Mouse (Mus musculus) splenic B cell, adult 2 months (primary cell): ENCODE data around the gene Hoxa1.

Experiments
- DNase-seq: peaks from one replicate; pipeline ENCODE4 v3.0.0-alpha.2; 2011; ENCODE audit warnings: low read depth, low spot score
- H3K27me3 ChIP-seq: 2 replicates; pipeline ENCODE4 v1.6.1; 2012; ENCODE audit warnings: mild to moderate bottlenecking, low read length, moderate library complexity, mixed read lengths; ENCODE audit not compliant: control insufficient read depth, poor library complexity, insufficient read depth, severe bottlenecking
- H3K36me3 ChIP-seq: 2 replicates; pipeline ENCODE4 v1.6.1; 2012; ENCODE audit warnings: mild to moderate bottlenecking, low read length, moderate library complexity, mixed read lengths; ENCODE audit not compliant: control insufficient read depth, poor library complexity, insufficient read depth, severe bottlenecking

Hoxa1 gene

GRCm38 (mm10) chr6:52180213-52180710 lies 22.1 kb upstream of the Hoxa1 start:
- H3K27me3 ChIP-seq: peaks cover 2% of the 10 kb centered on the region; the same call in 1 of the 2 replicates
- H3K36me3 ChIP-seq: no peaks in the 10 kb centered on the region
- no peak for DNase-seq

DNA sequence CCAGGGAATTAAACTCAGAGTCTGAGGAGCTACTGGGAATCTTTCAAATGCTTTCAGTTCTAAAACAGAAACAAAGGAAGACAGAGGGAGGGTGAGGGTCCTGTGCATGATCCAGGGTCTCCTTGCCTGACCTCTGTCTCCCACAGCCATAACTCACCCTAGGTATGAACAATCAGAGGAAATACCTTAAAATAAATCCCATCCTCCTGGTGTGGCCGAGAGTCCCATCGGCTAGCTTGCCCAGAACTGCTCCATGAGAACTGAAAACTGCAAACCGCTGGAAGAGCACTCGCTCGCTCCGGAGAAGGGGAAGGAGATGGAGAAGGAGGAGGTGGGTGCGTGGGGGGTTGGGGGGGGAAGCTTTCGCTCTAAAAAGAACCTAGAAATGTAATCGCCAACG lies 21.6 kb upstream of the Hoxa1 start:
- peaks cover 2% of the 10 kb centered on the region; the same call in 1 of the 2 replicates for H3K27me3 ChIP-seq
- H3K36me3 ChIP-seq: no peaks in the 10 kb centered on the region
- no peak for DNase-seq

GRCm38 (mm10) chr6:52178918-52179665 lies 21.0 kb upstream of the Hoxa1 start:
- Histone ChIP-seq H3K36me3 (no peaks in the 10 kb centered on the region), H3K27me3 (peaks cover 2% of the 10 kb centered on the region; the same call in 1 of the 2 replicates)
- DNase-seq: no peak

DNA sequence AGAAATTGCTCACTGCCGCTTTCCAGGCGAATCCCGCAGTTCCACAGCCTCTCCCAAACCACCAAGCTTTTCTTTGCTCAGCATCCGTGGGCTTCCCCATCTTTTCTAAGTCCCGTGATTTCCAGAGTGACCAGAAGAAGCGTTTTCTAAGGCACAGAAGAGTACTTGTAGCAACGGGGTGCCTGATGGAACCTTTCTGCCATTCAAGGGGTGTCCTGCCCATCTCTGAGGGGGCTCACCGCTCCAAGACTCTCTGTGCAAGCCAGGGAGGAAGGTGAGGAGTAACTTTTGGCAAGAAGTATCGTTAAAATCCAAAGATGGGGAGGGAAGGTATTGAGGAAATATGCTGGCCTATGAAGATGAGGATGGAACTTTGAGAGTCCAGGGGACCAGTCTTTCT lies 19.7 kb upstream of the Hoxa1 start:
- no peak for DNase-seq
- peaks cover 2% of the 10 kb centered on the region; the same call in 1 of the 2 replicates for H3K27me3 ChIP-seq
- H3K36me3 ChIP-seq: no peaks in the 10 kb centered on the region

DNA sequence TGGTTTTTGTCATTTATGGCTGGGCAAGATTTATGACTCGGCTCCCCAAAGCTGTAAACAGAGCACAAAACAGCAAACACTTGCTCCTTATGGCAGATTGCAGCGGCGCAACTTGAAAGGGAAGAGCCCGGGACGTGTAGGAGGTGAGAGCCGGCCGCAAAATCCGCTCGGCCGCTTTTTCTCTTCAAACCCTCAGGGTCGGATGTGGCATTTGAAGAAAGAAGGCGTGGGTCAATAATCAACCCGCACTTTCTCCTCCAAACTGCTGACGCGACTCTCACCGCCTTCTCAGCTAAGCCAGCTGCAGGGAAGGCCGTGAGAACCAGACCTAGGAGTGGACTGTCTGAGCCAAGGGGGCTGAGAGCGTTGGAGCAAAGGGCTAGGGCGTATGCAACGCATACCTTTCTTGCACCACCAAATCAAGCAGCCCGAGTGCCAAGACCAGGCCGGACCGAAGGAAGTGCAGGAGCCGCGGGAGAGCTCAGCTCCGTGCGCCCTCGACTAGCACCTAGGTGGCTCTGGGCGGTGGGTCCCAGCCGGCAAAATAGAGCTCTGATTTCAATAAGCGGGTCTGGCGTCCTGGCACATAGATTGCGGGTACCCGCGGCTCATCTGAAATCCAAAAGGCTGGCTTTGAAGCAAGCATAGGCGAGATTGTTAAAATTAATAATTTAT lies 19.1 kb upstream of the Hoxa1 start, which contains the start of gene 5730596B20Rik:
TSS of gene 5730596B20Rik (plus strand) at position 438 of the 675 bp plus-strand sequence.
- Histone ChIP-seq H3K36me3 (no peaks in the 10 kb centered on the region), H3K27me3 (peaks cover 2% of the 10 kb centered on the region; the same call in 1 of the 2 replicates)
- no peak for DNase-seq

DNA sequence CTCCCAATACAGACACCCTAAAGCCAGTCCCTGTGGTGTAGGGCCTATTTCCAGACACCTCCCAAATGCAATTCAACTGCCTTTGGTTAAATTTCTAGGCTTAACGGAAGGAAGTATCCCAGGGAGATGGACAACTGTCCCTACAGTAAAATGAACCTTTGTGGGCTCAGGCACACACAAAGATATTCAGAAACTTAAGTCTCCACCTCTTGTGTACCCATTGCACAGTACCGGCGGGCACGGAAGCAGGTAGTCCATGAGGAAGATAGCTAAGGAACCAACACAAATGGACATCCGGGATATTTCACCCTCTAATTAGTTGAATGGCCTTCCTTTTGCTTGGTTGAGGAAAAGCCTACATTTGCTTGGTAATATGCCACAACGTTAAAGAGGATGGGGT lies 18.3 kb upstream of the Hoxa1 start:
- H3K27me3 ChIP-seq: peaks cover 2% of the 10 kb centered on the region; the same call in 1 of the 2 replicates
- no peaks in the 10 kb centered on the region for H3K36me3 ChIP-seq
- no peak for DNase-seq

DNA sequence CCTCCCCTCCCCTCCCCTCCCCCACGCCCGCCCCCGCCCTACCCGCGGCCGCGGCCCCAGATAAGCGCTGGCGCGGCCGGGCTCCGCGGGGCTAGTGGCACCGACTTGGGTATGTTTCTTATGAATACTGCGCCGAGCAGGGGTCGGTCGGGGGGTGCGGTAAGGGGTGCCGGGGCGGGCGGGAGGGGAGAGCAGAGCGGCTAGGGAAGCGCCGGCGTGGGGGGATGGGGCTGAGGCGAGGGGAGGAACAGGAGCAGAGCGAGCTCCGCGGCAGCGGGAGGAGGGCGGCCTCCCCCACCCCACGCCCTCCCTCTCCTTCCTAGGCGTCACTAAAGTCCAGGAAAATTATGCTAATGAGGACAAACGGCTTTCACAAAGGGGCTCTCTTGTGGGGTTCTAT lies 17.7 kb upstream of the Hoxa1 start:
- Histone ChIP-seq H3K27me3 (peaks cover 2% of the 10 kb centered on the region; the same call in 1 of the 2 replicates), H3K36me3 (no peaks in the 10 kb centered on the region)
- DNase-seq: no peak

DNA sequence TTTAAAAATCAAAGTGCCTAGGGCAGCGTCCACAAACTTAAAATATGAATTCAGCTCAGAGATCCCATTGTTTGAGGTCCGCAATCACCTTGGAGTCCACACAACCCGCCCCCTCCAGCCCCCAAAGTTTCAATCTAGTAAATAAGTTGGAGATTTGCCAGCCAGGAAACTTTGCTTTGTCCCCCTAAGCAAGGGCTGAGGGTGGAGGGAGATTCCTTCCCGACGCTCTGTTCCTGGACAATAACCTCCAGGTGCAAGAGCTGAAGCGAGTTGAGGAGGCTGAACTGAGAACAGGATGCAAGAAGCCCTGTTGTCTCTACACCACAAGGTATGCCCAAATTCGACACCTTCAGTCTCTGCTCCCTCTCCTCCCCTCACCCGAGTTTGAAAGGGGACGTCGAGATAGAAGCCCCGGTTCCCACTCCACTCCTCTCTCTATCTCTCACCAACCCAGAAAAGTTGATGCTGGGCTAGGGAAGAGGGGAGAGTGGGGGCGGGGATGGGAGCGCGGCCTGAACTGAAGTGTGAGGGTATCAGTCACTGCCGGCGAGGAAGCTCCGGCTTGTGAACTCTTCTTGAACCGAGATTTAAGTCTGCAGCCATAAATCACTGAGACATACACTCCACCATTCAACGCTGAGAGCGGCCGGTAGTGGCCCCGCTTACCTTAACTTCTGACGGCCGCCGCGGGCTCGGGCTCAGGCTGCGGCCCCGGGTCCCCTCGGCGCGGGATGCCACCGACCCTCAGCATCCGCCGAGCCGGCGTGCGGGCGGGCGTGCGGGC lies 17.0 kb upstream of the Hoxa1 start:
- DNase-seq: no peak
- Histone ChIP-seq H3K36me3 (no peaks in the 10 kb centered on the region), H3K27me3 (peaks cover 2% of the 10 kb centered on the region; the same call in 1 of the 2 replicates)

GRCm38 (mm10) chr6:52173648-52174047 lies 15.5 kb upstream of the Hoxa1 start:
- Histone ChIP-seq H3K27me3 (peaks cover 2% of the 10 kb centered on the region; the same call in 1 of the 2 replicates), H3K36me3 (no peaks in the 10 kb centered on the region)
- DNase-seq: no peak

DNA sequence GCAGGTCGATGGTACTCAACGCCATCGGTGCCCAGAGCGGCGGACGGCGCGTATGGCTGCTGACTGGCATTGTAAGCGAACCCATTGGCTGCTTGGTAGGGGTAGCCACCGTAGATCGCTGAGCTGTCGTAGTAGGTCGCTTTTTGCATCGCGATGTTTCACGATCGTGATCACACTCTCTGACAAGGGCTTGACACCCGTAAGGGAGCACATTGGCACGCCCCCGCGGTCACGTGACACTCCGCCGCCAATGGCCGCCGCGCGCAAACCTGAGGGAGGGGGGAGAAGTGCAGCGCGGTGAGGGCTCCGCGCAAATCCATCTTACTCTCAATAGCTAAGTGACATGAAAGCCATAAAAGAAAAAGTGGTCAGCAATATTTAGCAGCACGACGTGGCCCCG lies 14.4 kb upstream of the Hoxa1 start:
- H3K36me3 ChIP-seq: no peaks in the 10 kb centered on the region
- no peak for DNase-seq
- peaks cover 2% of the 10 kb centered on the region; the same call in 1 of the 2 replicates for H3K27me3 ChIP-seq

GRCm38 (mm10) chr6:52171938-52172337 lies 13.8 kb upstream of the Hoxa1 start:
- no peaks in the 10 kb centered on the region for H3K36me3 ChIP-seq
- no peak for DNase-seq
- peaks cover 2% of the 10 kb centered on the region; the same call in 1 of the 2 replicates for H3K27me3 ChIP-seq

GRCm38 (mm10) chr6:52171331-52171730 lies 13.2 kb upstream of the Hoxa1 start:
- no peak for DNase-seq
- no peaks in the 10 kb centered on the region for H3K27me3 ChIP-seq
- no peaks in the 10 kb centered on the region for H3K36me3 ChIP-seq

GRCm38 (mm10) chr6:52170898-52171223 lies 12.7 kb upstream of the Hoxa1 start:
- Histone ChIP-seq H3K36me3 (no peaks in the 10 kb centered on the region), H3K27me3 (no peaks in the 10 kb centered on the region)
- DNase-seq: no peak

DNA sequence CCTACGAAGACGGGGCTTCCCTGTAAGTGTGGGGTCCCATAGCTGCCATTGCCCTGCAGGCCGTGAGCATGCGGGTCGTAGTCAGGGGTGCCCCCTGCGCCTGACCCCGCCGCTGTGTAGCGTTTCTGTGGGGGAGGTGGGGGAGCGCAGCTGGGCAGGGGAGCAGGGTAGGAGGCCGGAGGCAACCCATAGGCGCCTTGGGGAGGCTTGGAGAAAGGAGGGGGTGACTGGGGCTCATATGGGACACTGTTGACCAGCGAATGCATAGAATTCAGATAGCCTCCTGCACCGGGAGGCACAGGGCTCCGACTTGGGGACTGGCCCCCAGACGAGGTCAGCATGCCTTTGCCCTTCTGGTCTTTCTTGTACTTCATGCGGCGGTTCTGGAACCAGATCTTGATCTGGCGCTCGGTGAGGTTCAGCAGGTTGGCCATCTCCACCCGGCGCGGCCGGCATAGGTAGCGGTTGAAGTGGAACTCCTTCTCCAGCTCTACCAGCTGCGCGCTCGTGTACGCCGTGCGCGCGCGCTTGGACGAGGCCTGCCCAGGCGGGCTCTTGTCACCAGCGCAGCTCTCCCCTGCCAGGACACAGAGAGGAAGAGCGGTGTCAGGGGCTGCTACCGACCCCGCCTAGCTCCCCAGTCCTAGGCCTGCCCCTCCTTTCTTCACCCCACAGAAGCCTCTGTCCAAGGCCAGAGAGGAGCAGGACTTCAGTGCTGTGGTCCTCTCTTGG lies 12.2 kb upstream of the Hoxa1 start:
- no peak for DNase-seq
- Histone ChIP-seq H3K27me3 (no peaks in the 10 kb centered on the region), H3K36me3 (no peaks in the 10 kb centered on the region)
